Mouse (Mus musculus): ENCODE measurements around the gene Mrps16.

Gene Mrps16

GRCm38 (mm10) chr14:20393205-20393913 lies at the start of gene Mrps16:
Gene Mrps16 (minus strand): TSS chr14:20393634.
- DNase-seq: peak; percentile 95

DNA sequence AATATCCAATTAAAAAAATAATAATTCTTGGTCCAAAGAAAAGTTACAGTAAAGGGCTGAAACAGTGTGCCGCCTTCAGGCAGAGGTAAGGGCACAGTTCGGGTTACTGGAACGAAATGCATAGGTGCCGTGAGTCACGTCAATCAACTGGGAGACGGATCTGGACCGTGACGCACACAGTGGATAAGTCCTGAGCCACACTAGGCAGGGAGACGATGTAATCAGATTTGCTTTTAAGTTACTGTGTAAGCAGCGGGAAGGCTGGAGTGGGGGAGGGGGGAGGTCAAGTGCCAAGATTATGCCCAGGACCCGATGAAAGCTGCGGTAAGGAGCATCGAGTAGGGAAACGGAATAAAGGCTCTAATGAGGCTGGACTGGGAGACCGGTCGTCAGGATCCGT lies 48.8 kb upstream of the Mrps16 start:
- DNase-seq: no peak

- DNase-seq: no peak
Measured at GRCm38 (mm10) chr14:20436976-20437375, 43.5 kb upstream of the Mrps16 start.

DNA sequence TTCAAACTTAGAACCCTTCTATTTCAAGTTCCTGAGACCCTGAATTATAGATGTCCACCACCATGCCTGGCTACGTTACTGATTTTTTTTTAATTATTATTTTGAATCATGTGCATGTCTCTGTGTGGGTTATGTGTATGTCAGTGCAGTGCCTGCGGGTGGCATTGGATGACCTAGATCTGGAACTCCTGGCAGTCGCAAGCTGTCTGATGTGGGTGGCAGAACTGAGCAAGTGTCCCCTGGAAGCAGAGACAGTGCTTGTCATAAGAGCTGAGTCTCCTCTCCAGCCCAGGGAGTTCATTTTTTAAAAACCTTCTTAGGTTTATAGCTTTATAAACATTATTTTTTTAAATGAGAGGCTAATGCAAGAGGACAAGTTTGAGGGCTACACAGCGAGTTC lies 39.0 kb upstream of the Mrps16 start:
- DNase-seq: no peak

DNA sequence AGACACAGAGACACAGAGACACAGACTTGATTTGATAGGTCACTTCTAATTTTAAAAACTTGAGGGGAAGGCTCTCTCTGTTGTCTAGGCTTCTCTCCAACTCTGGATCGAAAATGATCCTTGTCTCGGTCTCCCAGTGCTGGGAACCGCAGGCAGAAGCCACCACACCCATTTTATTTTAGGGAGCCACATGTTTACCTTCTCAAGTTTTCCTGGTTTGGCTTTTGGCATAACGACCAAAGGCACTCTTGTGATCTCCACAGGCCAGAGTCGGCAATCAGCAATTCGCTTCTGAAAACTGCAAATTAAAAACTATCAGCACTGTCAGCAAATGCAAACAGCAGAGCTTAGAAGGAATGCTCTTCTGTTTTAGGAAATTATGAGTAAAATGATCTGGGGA lies 38.3 kb upstream of the Mrps16 start:
- DNase-seq: no peak

- no peak for DNase-seq
Measured at GRCm38 (mm10) chr14:20429833-20430232, 36.4 kb upstream of the Mrps16 start.

GRCm38 (mm10) chr14:20428593-20428992 lies 35.2 kb upstream of the Mrps16 start:
- no peak for DNase-seq

GRCm38 (mm10) chr14:20423046-20423445 lies 29.6 kb upstream of the Mrps16 start:
- no peak for DNase-seq

DNA sequence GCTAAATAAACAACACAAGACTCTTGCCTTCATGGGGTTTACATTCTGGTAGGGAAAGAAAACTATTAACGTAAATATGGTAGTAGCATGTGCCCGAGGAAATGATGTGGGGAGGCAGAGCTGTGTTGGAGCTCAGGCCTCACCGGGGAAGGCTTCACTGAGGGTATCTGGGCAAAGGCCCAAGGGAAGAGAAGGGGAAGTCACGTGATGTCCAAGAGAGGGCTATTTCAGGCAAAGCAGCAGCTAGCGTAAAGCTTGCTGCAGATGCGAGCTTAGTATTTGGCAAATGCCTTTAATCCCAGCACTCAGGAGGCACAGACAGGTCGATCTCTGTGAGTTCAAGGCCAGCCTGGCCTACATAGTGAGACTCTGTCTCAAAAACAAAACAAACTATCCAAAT lies 28.8 kb upstream of the Mrps16 start:
- DNase-seq: no peak

DNA sequence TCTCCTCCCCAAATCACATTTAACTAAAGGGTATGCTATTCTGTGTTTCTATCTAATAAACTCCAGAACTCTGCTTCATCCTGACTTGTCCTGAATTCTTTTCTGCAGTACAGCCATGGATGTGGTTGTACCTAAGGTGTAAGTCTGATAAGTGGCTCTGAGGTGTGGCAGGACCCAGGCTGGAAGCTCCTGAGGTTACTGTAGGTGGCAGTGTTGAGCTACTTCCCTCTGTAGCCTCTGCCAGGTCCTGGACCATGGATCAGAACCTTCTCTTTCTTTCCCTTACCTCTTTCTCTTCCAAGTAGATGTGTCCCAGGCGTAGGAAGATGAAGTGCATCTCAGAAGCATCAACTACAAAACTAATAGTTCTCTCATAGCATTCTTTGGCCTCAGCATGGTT lies 6.6 kb upstream of the Mrps16 start:
- DNase-seq: no peak

- no peak for DNase-seq
Measured at GRCm38 (mm10) chr14:20398864-20399263, 5.4 kb upstream of the Mrps16 start.

GRCm38 (mm10) chr14:20397220-20397619 lies 3.8 kb upstream of the Mrps16 start:
- DNase-seq: no peak

DNA sequence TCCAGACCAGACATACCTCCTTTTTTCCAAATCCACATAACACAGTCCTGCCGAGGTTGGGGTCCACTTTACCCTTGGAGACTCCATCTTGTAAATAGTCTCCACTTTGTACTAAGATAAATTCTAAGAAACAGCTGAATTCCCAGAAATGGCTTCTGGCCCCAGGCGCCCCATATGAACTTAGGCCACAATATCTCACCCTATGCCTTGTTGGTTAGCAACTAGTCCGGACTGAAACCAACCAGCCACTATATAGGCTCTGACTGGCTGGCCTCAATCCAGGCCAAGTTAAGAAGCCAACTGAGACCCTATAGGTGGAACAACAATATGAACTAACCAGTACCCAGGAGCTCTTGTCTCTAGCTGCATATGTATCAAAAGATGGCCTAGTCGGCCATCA lies 1.1 kb downstream of the Mrps16 start:
- no peak for DNase-seq

GRCm38 (mm10) chr14:20389446-20390079 lies 3.9 kb downstream of the Mrps16 start:
- no peak for DNase-seq

GRCm38 (mm10) chr14:20388441-20389129 lies 4.8 kb downstream of the Mrps16 start, which contains the start of gene Dnajc9:
Gene Dnajc9 (minus strand): TSS chr14:20388910.
- peak; percentile 92 for DNase-seq

GRCm38 (mm10) chr14:20379753-20380430 lies 13.5 kb downstream of the Mrps16 start:
- DNase-seq: no peak

- DNase-seq: no peak
Measured at GRCm38 (mm10) chr14:20379087-20379640, 14.3 kb downstream of the Mrps16 start.

GRCm38 (mm10) chr14:20378313-20379061 lies 14.9 kb downstream of the Mrps16 start:
- DNase-seq: no peak

- no peak for DNase-seq
Measured at GRCm38 (mm10) chr14:20377112-20377521, 16.3 kb downstream of the Mrps16 start.

GRCm38 (mm10) chr14:20371854-20372253 lies 21.6 kb downstream of the Mrps16 start:
- DNase-seq: no peak

DNA sequence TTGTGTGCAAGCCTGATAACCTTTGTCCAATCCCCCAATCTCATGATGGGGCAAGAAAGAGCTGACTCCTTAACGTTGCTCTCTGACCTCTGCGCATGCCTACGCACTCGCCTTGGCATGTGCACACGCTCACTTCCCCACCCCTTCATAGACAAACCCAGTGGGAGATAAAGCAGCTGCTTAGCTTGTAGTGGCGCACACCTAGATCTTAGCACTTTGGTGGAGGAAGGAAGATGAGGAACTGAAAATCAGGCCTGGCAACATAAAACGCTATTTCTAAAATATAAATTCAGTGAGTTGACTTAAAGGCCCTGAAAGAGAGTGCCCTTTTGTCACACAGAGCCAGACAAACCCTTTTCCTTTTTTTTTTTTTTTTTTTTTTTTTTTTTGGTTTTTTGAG lies 22.6 kb downstream of the Mrps16 start:
- DNase-seq: no peak

DNA sequence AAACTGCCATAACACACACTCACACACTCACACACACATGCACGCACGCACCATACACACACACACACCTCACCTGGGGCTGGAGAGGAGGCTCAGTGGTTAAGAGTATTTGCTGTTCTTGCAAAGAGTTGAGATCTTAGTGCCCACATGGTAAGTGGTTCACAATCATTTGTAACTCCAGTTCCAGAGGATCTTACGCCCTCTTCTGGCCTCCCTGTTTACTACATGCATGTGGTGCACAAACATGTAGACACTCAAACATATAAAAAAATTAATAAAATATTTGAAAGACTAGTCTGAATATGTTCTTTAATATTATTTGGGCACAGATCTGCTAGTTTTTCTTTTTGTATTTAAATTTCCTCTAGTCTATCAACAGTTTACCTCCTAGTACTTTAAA lies 25.2 kb downstream of the Mrps16 start:
- DNase-seq: no peak
